Mouse (Mus musculus) embryonic facial prominence, embryonic 10.5 days (tissue): ENCODE results near the gene Ccdc106. TPM values are rescaled to one million over a fixed set of nuclear protein-coding genes. Genes with fewer than 3 reads are reported as not detected.
A peak's percentile ranks its signal among the peaks of the same experiment; 100 is the strongest.

Source experiments
- DNase-seq: peaks from one replicate; pipeline ENCODE4 v3.0.0-alpha.2; 2017; ENCODE audit warnings: low spot score
- H3K27ac ChIP-seq: fragments of 300-500 bp; sonication (generic); replicated peaks from 2 replicates; pipeline ENCODE4 v1.5.1; 2016; ENCODE audit warnings: mild to moderate bottlenecking
- H3K27me3 ChIP-seq: fragments of 300-500 bp; sonication (generic); replicated peaks from 2 replicates; pipeline ENCODE4 v1.6.1; 2016; ENCODE audit warnings: low read depth, mild to moderate bottlenecking; ENCODE audit not compliant: poor library complexity, severe bottlenecking
- H3K36me3 ChIP-seq: fragments of 300-500 bp; sonication (generic); replicated peaks from 2 replicates; pipeline ENCODE4 v1.6.1; 2016; ENCODE audit warnings: mild to moderate bottlenecking, moderate library complexity
- H3K4me1 ChIP-seq: fragments of 300-500 bp; sonication (generic); 2 replicates; pipeline ENCODE4 v1.6.1; 2016
- H3K4me3 ChIP-seq: fragments of 300-500 bp; sonication (generic); 2 replicates; pipeline ENCODE4 v1.5.1; 2016; ENCODE audit warnings: mild to moderate bottlenecking, moderate library complexity
- H3K9me3 ChIP-seq: fragments of 300-500 bp; sonication (generic); 2 replicates; pipeline ENCODE4 v1.6.1; 2016; ENCODE audit warnings: mild to moderate bottlenecking
- WGBS: fragments of 180-500 bp; shearing (Covaris S2); methylation state at CpG from one replicate; pipeline ENCODE4 v1.1.7; 2016; 5-methylcytosine and 5-hydroxymethylcytosine counted together
- polyA plus RNA-seq: library from polyadenylated mRNA; unstranded; fragments of >200 nt; fragmentation: Nextera tagmentation; extraction: Ambion mirVana; gene quantifications from 2 replicates; pipeline ENCODE4 v1.2.1, GENCODE M21; 2016

The Ccdc106 gene
- 7.9 and 8.0 TPM in 2 replicates for polyA plus RNA-seq

DNA sequence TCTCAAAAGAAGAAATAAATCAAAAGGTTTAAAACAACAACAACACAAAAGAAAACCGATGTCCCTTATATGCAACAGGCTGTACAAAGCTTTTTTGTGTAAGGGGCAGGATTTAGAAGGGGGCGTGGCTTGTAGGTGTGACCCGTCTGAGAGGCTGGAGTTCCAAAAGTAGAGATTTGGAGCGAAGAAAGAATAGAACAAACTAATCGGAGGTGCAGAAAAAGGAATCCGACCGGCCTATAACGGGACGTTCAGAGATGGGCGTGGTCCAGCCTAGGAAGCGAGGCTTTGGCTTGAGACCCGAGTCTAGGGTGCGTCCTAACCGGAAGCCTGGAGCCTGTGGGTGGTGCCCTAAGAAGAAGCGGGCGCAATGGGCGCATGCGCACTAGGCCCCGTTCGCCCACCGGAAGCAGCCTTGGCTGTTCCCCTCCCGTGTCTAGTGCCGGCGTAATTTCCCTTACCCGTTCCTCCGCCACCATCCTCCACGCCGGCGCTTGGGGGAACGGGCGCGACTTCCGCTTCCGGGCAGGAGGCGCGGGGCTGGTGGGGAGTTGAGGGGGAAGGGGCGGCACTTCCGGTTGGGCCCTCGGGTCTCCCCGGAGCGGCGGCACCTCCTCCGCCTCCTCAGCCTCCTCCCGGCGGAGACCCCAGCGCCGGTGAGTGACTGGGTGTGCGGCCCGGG is at the start of gene Ccdc106, which contains the start of gene Zfp865:
Ccdc106 (plus strand) TSS at position 554 of the 682 bp plus-strand sequence.
Zfp865 (plus strand) TSS at position 377 of the 682 bp plus-strand sequence.
- under 1% methylated on average over 49 of the region's 49 CpGs for WGBS
- Histone ChIP-seq H3K36me3 (peaks cover 52% of the 10 kb centered on the region), H3K27me3 (no peaks in the 10 kb centered on the region), H3K4me1 (peaks cover 27% of the 10 kb centered on the region), H3K4me3 (peak within 1 kb of the TSS; percentile 93), H3K27ac (peak within 1 kb of the TSS; percentile 98), H3K9me3 (peaks cover 8% of the 10 kb centered on the region; the same call in 1 of the 2 replicates)
- peak; percentile 100 for DNase-seq

GRCm38 (mm10) chr7:4971068-4971467 is 49.3 kb upstream of the Ccdc106 start, which contains the start of gene Sbk3:
Sbk3 (minus strand) TSS chr7:4971168.
- H3K4me3 ChIP-seq: no peak within 1 kb of the TSS
- WGBS: 42% methylated on average over 6 of the region's 6 CpGs
- no peak for DNase-seq

GRCm38 (mm10) chr7:4971710-4972109 is 48.6 kb upstream of the Ccdc106 start:
- Histone ChIP-seq H3K36me3 (no peaks in the 10 kb centered on the region), H3K9me3 (no peaks in the 10 kb centered on the region), H3K4me3 (no peak overlapping the region), H3K4me1 (0 out of 2 replicates have a peak, but pooled peaks cover 3% of the 10 kb centered on the region), H3K27ac (no peak overlapping the region; the same call in 1 of the 2 replicates), H3K27me3 (no peaks in the 10 kb centered on the region)
- WGBS: 26% methylated on average over 7 of the region's 7 CpGs
- no peak for DNase-seq

More at GRCm38 (mm10) chr7:4971068-4971467, 49.3 kb upstream of the Ccdc106 start, which contains the start of gene Sbk3:
- Histone ChIP-seq H3K27me3 (no peaks in the 10 kb centered on the region), H3K27ac (no peak within 1 kb of the TSS; the same call in 1 of the 2 replicates), H3K9me3 (no peaks in the 10 kb centered on the region), H3K36me3 (no peaks in the 10 kb centered on the region), H3K4me1 (0 out of 2 replicates have a peak, but pooled peaks cover 3% of the 10 kb centered on the region)

DNA sequence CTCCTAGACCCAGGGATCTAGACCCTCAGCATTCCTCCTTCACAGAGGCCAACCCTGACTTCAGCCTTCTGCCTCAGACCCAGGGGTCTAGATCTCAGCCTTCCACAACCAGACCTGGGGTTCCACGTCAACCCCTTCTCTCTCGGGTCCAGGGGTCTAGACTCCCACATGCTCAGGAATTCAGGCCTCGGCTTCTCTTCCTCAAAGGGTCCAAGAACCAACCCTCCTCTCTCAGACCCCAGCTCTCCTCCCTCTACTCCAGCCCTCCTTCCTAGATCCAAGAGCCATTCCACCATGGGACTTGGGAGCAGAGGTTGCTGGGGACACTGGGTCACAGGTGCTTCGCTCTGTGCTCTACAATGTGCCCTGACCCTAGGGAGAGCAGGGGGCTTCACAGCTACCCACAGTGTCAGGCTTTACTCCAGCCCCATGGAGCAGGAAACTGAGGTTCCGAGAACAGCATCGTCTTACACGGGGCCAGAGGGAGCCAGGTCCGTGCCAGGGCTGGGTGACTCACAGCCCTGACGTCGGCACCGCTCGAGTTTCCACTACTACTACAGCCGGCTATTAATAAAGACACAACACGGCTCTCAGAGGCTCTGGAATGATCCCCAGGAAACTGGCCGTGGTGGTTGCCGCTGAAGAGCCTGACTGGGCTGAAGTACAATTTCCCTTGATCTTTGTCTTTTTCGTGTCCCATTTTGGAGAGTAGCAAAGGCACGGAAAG is 47.9 kb upstream of the Ccdc106 start:
- Histone ChIP-seq H3K36me3 (no peaks in the 10 kb centered on the region), H3K9me3 (peaks cover 4% of the 10 kb centered on the region; the same call in 1 of the 2 replicates), H3K27ac (no peak overlapping the region), H3K4me1 (0 out of 2 replicates have a peak, but pooled peaks cover 3% of the 10 kb centered on the region), H3K4me3 (no peak overlapping the region), H3K27me3 (no peaks in the 10 kb centered on the region)
- WGBS: 70% methylated on average over 18 of the region's 18 CpGs
- DNase-seq: no peak

- no peaks in the 10 kb centered on the region for H3K27me3 ChIP-seq
- peaks cover 4% of the 10 kb centered on the region; the same call in 1 of the 2 replicates for H3K9me3 ChIP-seq
- DNase-seq: no peak
- no peak overlapping the region for H3K4me3 ChIP-seq
- 0 out of 2 replicates have a peak, but pooled peaks cover 3% of the 10 kb centered on the region for H3K4me1 ChIP-seq
- 57% methylated on average over 4 of the region's 4 CpGs for WGBS
- H3K27ac ChIP-seq: no peak overlapping the region
- H3K36me3 ChIP-seq: no peaks in the 10 kb centered on the region
These were observed 44.9 kb upstream of the Ccdc106 start for GRCm38 (mm10) chr7:4975455-4975854.

GRCm38 (mm10) chr7:4976832-4977231 is 43.5 kb upstream of the Ccdc106 start:
- H3K4me1 ChIP-seq: 0 out of 2 replicates have a peak, but pooled peaks cover 2% of the 10 kb centered on the region
- H3K9me3 ChIP-seq: peaks cover 4% of the 10 kb centered on the region; the same call in 1 of the 2 replicates
- no peak overlapping the region for H3K4me3 ChIP-seq
- H3K36me3 ChIP-seq: no peaks in the 10 kb centered on the region
- no peaks in the 10 kb centered on the region for H3K27me3 ChIP-seq
- WGBS: 90% methylated on average over 7 of the region's 7 CpGs
- no peak for DNase-seq
- no peak overlapping the region for H3K27ac ChIP-seq

- Histone ChIP-seq H3K9me3 (peaks cover 19% of the 10 kb centered on the region), H3K27me3 (peaks cover 25% of the 10 kb centered on the region), H3K36me3 (peaks cover 20% of the 10 kb centered on the region), H3K4me1 (no peaks in the 10 kb centered on the region), H3K4me3 (no peak overlapping the region), H3K27ac (no peak overlapping the region)
- WGBS: 75% methylated on average over 2 of the region's 2 CpGs
- DNase-seq: no peak
These were observed 32.1 kb upstream of the Ccdc106 start for GRCm38 (mm10) chr7:4988250-4988649.

GRCm38 (mm10) chr7:4993347-4993998 is 26.9 kb upstream of the Ccdc106 start:
- H3K27ac ChIP-seq: no peak overlapping the region
- peaks cover 35% of the 10 kb centered on the region for H3K36me3 ChIP-seq
- peaks cover 37% of the 10 kb centered on the region for H3K9me3 ChIP-seq
- peaks cover 35% of the 10 kb centered on the region for H3K4me1 ChIP-seq
- no peak for DNase-seq
- 27% methylated on average over 55 of the region's 55 CpGs for WGBS
- H3K4me3 ChIP-seq: peak overlapping the region; percentile 77
- peaks cover 36% of the 10 kb centered on the region for H3K27me3 ChIP-seq

DNA sequence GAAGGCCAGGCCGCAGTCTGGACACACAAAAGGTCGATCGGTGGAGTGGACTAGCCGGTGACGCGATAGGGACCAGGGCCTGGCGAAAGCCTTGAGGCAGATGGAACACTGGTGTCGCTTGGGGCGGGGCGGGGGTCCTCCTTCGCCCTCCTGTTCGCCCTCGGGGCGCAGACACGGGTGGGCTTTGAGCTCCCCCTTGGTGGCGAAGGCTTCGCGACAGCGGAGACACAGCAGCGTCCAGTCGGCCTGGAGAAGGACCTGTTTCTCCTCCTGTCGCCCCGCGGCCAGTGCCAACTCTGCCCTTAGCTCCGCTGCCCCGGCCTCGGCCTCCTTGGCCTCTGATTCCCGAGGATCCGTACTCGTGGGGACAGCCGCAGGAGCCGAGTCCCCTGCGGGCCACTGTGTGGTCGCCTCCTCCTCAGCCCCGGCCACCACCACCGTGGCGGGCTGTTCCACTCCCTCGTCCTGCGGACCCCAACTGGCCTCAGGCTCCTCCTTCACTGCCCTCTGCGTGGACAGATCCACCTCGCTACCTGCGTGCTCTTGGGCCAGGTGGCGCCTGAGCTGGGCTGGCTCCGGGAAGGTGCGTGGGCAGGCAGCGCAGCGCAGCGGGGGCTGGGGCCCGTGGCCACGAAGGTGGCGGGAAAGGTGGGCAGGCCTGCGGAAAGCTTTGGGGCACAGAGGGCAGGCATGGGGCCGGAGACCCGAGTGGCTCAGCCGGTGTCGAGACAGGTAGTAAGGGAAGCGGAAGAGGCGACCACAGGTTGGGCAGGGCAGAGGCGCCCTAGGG is 26.2 kb upstream of the Ccdc106 start:
- peaks cover 36% of the 10 kb centered on the region for H3K27me3 ChIP-seq
- no peak overlapping the region for H3K27ac ChIP-seq
- no peak for DNase-seq
- H3K36me3 ChIP-seq: peaks cover 35% of the 10 kb centered on the region
- H3K9me3 ChIP-seq: peaks cover 37% of the 10 kb centered on the region
- peaks cover 35% of the 10 kb centered on the region for H3K4me1 ChIP-seq
- H3K4me3 ChIP-seq: peak overlapping the region; percentile 77
- WGBS: 43% methylated on average over 59 of the region's 59 CpGs

- peak; percentile 24 for DNase-seq
- 8% methylated on average over 19 of the region's 19 CpGs for WGBS
- H3K4me3 ChIP-seq: peak overlapping the region; percentile 77
- peaks cover 35% of the 10 kb centered on the region for H3K36me3 ChIP-seq
- H3K27ac ChIP-seq: peak overlapping the region; percentile 87
- H3K4me1 ChIP-seq: peaks cover 35% of the 10 kb centered on the region
- H3K27me3 ChIP-seq: peaks cover 36% of the 10 kb centered on the region
- H3K9me3 ChIP-seq: peaks cover 37% of the 10 kb centered on the region
These were observed 24.9 kb upstream of the Ccdc106 start for GRCm38 (mm10) chr7:4995268-4996002.
